Mouse (Mus musculus) kidney, postnatal 14 days (tissue): ENCODE data around the gene Prss12.

ENCODE experiments used
- DNase-seq: peaks from one replicate; pipeline ENCODE4 v3.0.0; 2022; ENCODE audit warnings: mixed read lengths

Prss12 gene

DNA sequence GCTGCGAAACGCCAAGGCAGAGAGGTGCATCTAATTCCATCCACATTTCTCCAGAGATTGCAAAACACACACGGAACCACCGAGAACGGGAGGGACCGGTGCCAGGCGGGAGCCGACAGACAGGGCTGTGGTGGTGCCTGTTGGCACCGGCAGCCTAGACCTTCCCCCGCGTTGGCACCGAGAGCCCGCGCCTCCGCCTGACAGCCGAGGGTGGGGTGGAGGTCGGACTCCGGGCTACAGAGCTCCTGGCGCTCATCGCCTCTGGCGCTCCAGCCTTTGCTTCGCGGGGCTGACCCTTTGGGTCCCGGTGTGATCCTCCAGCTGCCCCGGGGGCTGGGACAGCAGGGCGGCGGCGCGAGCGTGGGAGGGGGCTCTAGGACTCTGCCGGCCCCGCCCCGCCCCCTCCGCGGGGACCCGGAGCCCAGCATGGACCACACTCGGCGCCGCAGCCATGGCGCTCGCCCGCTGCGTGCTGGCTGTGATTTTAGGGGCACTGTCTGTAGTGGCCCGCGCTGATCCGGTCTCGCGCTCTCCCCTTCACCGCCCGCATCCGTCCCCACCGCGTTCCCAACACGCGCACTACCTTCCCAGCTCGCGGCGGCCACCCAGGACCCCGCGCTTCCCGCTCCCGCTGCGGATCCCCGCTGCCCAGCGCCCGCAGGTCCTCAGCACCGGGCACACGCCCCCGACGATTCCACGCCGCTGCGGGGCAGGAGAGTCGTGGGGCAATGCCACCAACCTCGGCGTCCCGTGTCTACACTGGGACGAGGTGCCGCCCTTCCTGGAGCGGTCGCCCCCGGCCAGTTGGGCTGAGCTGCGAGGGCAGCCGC, at the start of gene Prss12:
TSS of gene Prss12 (plus strand) at position 206 of the 830 bp plus-strand sequence.
- peak; percentile 38 for DNase-seq

GRCm38 (mm10) chr3:123397562-123398481, 48.9 kb upstream of the Prss12 start:
- no peak for DNase-seq

GRCm38 (mm10) chr3:123404945-123405344, 41.8 kb upstream of the Prss12 start:
- no peak for DNase-seq

DNA sequence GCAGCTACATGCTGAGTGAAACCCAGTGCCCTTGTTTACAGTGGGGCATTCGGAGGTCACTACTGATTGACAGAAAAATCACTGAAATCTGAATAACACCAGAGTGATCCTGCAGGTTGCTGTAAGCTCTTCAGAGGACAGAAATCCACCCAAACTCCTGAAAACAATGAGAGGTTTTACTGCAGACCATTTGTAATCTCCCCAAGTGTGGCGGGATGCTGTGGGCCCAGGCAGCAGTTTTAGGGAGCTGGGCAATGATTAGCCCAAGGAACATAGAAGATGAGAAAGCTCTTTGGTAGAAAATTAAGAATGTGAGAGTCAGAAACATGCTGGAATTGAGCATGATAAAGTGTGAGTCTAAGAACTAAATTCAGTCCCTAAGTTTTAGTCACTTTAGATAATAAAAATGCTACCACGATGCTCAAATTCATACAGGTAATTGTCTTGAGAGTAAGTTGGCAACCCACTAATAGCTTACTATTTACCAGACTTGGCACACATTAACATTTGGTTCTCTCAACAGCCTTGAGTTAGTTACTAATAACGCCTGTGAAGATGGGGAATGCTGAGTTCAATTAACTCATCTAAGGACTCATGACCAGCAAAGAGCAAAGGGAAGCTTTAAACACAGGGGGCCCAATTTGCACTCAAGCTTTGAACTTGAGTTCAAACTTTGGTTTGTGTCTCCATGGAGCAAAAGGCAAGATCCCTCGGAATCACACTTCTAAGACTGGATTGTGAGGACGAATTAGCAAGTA, 34.7 kb upstream of the Prss12 start:
- DNase-seq = no peak

DNA sequence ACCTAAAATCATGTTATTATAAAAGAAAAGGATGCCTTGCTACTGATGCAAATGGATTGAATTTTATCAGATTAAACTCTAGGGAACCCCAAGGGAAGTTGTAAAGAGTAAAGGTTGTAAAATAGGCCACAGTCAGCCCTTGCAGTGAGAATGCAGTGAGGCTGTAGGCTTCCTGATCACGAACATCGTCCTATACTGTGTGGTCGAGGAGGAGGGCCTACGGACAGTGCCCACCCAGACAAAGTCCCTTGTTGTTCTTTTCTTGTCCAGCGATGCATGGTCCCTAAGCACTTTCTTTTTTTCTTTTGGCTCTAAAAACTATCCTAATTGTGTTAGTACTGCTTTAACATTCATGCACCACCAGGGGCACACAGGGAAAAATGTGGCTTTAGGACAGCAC, 33.5 kb upstream of the Prss12 start:
- DNase-seq = no peak

DNA sequence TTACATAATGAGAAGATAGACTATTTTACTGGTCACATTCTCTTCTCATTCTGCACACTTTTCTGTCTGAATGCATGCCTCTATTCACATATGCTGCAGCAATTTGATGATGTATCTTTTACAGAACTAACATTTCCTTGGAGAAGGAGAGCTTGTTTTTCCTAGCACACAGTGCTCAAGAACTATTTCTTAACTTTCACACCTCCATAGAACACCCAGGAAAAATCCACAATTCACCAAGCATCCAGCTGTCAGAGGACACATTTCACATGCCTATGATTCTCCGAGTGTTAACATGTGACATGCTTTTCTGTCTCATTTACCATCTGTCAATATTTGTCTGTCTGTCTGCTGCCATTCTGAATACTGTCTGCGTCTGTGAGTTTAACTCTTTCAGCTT, 21.1 kb upstream of the Prss12 start:
- no peak for DNase-seq

DNA sequence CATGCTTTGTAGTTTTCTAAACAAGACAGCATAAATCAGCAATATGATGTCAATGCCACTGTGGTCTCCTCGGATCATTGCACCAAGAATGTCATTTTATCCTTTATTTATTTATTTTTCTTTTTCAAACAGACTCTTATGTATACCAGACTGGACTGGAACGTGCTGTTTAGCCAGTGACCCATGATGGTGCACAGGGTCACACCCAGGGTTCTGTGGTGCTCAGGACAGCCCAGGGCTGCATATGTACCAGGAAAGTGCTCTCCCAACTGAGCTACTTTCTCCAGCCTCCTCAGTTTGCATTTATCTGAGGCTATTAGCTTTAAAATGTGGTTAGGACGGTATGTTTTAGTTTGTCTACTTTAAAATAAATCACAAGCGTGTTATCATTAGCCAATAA, 18.7 kb upstream of the Prss12 start:
- no peak for DNase-seq

- no peak for DNase-seq
Observed at GRCm38 (mm10) chr3:123429597-123430458, 16.9 kb upstream of the Prss12 start.

DNA sequence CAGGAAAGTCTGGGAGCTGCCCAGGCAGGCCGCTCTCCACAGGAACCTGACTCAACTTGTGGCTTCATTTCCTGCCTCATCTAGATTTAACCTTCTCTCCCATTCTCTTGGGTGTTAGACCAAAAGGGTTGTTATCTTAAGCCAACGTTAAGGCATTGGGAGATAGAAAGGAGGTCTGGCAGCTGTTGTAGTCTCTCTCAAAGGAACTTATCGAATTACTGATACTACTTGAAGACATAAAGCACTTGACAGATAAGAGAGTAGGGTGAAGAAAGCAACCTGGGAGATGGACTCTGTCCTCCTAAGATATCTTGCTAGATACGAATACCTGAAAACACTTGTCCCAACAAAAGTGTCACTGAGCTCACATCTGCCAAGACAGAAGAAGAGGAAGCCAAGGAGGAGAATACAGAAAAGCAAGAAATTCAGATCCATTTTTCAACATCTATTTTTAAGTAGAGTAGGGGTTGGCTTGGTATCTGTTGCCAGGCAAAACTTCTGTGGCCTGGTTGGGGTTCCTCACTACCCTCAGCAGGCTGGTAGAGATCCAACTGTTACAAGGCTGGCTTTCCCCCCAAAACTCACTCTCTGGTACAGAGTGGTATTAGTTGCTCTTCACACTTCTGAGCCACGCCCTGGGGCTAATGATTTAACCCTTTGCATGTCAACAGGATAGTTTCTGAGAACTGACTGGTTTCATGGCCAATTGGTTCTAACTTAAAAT, 14.6 kb upstream of the Prss12 start:
- DNase-seq = no peak

DNA sequence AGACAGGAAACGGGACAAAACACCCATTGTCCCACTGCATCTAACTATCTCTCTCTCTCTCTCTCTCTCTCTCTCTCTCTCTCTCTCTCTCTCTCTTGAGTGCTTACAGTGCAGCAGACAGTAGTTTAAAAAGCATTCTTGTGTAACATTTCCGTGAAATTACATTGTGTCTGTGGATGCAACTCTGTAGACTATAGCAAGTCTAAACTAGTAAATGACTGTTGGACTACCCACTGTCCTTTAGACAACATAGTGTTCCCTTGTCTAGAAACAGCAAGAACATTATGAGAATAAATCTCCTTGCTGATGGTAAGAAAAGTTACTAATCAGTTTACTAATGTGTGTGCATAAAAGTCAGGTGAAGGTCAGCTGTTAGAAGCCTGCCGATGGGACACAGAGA, 13.4 kb upstream of the Prss12 start:
- DNase-seq = no peak

GRCm38 (mm10) chr3:123437608-123438007, 9.1 kb upstream of the Prss12 start:
- DNase-seq = no peak

- DNase-seq = no peak
Observed at GRCm38 (mm10) chr3:123440490-123440889, 6.2 kb upstream of the Prss12 start.

GRCm38 (mm10) chr3:123444466-123444865, 2.2 kb upstream of the Prss12 start:
- DNase-seq = no peak

GRCm38 (mm10) chr3:123447538-123448059, 886 bp downstream of the Prss12 start:
- DNase-seq = peak; percentile 33

GRCm38 (mm10) chr3:123448096-123448495, 1.4 kb downstream of the Prss12 start:
- no peak for DNase-seq

DNA sequence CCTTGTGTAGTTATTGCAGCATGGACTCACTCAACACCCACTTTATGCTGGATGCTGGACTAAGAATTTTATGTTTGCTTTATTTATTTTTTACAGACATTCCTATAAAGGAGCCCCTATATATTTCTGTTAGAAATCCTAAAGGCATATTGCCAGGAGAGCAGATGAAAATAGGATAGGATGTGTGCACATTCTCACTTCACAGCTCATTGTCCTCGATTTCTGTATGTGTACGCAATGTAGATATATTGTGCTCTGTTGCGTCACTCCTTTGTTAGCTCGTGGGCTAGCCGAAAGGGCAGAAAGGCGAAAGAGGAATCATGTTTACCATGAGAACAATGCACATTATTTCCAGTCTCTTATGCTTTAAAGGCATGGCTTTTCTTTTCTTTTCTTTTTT, 3.4 kb downstream of the Prss12 start:
- no peak for DNase-seq

DNA sequence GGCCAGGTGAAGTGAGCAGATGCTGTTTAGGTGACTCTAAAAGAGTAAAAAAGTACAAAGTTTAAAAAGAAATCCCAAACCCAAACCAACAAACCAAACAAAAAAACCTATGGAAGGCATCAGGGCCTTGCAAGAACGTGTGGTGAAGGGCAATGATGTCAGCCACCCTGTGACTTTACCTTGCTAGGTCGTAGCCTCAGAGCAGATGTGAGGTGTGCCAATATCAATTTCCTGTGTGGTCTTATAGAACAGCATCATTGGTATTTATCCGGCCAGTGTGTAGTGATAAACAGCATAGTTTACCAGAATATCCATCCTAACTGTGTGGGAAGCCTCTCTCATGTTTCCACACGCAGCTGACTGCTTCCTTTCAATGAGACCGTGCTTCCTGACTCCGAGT, 6.2 kb downstream of the Prss12 start:
- DNase-seq = no peak

DNA sequence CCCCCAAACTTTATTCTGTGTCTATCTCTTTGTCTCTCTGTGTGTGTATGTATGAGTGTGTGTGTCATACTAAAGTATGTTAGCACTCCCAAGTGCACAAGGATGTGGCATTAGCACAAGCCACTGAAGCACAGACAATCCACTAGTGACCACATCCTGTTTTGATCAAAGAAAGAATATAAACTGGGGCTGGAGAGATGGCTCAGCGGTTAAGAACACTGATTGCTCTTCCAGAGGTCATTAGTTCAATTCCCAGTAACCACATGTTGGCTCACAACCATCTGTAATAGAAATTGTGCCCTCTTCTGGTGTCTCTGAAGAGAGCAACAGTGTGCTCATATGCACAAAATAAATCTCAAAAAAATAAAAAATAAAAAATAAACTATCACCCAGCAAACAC, 12.8 kb downstream of the Prss12 start:
- no peak for DNase-seq

DNA sequence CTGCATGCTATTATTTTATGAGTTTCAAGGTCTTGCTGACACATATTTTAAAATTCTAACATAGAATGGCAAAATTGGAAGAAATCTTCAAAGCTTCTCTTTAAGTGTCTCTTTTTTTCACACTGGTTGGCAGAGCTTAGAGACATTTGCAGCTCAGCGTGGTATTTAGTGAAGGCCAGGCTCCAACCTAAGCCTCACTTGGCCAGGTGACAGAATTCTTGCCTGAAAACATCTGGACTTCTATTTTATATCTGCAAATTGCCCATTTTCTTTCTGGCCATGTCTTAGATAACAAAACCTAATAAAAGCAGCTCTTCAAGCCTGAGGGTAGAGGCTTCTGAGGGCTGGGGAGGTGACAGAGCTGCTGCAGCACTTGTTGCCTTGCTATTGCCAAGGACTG, 13.7 kb downstream of the Prss12 start:
- DNase-seq = no peak

DNA sequence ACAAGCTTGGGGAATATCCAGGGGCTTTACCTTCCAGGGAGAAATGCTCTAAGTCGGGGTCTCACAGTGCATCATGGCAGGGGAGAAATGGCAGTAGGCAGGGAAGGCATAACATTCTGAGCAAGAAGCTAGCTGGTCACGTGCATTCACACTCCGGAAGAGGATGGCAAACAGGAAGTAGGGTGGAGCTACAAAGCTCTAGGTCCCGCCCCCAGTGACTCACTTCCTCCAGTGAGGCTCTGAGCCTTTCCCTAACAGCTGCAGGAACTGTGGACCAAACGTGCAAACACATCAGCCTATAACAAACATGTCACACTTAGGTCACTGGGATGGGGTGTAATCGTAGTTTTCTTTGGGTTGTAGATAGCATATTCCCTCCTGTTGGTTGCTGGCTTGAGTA, 15.6 kb downstream of the Prss12 start:
- no peak for DNase-seq

DNA sequence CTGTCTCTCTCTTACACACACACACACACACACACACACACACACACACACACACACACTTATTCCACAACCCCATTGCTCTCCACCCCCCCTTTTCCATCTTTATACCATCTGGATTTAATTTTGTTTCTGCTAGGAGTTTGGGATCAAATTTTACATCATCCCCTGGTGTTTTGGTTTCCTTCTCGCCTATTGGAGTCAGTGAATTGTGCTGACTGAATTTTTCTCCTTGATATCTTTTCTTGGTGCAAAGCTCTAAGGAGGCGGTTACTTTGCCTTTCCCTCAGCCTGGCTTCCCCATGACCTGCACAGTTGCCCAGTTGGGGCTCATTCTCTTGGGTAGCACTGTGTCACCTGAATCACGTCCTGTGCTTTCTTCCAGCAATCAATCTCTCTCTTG, 30.1 kb downstream of the Prss12 start:
- DNase-seq = no peak
